Mouse (Mus musculus) hindlimb bud, embryonic 11.5 days (tissue): ENCODE measurements around the gene Mtor.

Experiments
- DNase-seq: peaks from one replicate; pipeline ENCODE4 v3.0.0-alpha.2; 2012; ENCODE audit warnings: low read depth, low spot score; ENCODE audit errors: extremely low spot score

The Mtor gene

DNA sequence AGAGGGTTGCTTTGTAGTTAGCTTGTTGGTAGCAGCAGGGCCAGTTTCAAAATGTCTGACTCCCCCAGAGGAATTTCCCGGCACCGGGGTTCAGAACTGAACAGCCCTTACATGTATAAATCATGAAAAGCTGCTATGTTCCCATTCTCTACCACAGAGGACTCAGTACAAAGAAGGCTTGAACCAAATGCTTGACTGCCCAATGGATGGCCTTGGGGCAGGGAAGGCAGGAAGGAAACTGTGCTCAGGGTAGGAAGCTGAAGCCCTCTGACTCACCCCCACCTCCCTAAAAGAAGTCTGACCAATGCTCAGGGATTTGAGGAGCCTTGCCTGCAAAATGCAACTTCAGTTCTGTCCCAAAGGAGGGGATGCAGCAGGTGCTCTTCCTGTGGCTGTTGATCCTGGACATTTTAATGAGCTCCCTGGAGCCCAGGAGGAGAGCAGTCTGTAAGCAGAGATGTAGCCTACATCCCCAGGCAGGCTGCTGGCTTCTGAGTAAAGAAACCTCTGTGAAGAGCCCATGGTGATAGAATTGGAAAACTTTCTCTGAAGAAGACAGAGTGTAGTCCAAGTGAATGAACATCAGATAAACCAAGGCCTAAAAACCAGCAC lies 33.3 kb downstream of the Mtor start:
- no peak for DNase-seq

GRCm38 (mm10) chr4:148484511-148484910 lies 36.1 kb downstream of the Mtor start:
- no peak for DNase-seq

DNA sequence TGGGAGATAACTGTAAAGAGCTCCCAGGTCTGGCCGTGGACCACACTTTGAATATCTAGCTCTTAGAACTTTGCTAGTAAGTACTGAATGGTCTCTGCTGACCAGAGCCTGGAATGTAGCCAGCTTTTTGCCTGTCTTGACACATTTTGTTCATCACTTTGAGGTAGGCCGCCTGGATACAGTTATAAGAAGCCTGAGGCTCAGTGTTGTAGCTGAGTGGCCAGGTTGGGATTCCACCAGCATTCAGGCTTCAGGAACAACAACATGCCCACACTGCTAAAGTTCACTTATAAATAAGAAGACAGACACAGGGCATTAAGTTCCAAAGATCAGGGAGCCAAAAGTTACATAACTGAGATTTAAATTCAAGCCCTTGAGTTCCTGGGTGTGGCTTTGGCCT lies 39.4 kb downstream of the Mtor start:
- DNase-seq = no peak

- DNase-seq = no peak
These were observed 42.1 kb downstream of the Mtor start for GRCm38 (mm10) chr4:148490502-148490901.

- no peak for DNase-seq
These were observed 43.0 kb downstream of the Mtor start for GRCm38 (mm10) chr4:148491448-148491847.

- no peak for DNase-seq
These were observed 46.7 kb downstream of the Mtor start for GRCm38 (mm10) chr4:148495160-148495559.

GRCm38 (mm10) chr4:148495874-148496689 lies 47.7 kb downstream of the Mtor start:
- DNase-seq = no peak

DNA sequence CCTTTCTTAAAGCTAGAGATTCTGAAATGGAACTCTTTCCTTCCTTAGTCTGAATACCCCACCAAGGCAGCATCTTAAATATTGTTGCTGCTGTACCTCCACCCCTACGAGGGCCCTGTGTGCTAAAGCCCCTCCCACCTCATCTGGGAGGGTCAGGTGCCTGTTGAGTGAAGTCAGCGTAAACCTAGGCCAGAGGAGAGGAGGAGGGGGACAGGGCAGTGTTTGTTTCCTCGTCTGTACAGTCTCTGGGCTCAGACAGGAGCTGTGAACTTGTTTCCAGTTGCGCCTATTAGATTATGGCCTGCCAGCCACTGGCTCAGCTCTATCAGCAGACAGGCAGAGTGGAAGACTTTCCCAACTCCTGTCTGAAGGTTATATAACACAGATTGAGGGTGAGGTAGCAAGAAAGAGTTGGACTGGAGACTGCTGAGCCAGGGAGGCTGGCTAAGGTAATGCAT lies 52.0 kb downstream of the Mtor start, which contains the start of gene Angptl7:
TSS of gene Angptl7 (minus strand) at position 51 of the 458 bp plus-strand sequence.
- no peak for DNase-seq

DNA sequence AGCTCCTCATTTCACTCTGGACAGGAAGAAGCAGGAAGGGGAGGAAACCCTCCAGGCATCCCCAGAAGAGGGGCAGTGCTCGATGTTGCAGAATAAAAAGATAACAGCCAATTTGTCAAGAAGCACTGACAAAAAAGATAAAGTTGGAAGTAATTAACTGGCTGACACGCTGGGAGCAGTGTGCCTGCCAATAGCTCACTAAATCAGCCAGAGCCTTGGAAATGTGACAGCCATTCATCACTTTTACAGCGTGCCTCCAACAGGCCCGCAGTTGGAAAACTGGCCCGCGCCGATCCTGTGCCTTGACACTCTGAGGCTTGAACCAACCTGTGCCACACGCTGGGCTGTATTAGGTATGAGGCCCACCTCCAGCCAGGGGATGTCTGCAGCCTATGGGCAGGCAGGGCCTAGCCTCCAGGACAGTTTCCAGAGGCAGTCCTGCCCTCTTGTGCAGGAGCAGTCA lies 56.1 kb downstream of the Mtor start:
- peak; percentile 20 for DNase-seq

DNA sequence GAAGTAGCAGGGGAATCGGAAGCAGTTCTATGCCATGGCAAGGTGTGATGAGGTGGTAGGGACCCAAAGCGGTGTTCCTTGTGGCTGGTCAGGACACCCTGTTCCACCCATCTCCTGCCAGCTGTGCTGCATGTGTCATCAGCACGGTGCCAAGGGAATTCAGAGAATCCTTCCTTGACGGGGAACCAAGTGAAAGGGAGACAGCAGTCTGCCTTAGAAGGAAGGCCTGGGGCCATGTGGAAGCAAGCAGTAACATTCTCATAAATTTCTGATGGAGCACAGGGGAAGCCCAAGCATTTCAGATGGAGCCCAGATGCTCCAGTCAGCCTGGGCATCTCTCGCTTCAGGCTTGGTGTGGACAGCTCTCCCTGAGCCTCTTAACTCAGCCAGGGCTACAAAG lies 59.2 kb downstream of the Mtor start:
- no peak for DNase-seq

DNA sequence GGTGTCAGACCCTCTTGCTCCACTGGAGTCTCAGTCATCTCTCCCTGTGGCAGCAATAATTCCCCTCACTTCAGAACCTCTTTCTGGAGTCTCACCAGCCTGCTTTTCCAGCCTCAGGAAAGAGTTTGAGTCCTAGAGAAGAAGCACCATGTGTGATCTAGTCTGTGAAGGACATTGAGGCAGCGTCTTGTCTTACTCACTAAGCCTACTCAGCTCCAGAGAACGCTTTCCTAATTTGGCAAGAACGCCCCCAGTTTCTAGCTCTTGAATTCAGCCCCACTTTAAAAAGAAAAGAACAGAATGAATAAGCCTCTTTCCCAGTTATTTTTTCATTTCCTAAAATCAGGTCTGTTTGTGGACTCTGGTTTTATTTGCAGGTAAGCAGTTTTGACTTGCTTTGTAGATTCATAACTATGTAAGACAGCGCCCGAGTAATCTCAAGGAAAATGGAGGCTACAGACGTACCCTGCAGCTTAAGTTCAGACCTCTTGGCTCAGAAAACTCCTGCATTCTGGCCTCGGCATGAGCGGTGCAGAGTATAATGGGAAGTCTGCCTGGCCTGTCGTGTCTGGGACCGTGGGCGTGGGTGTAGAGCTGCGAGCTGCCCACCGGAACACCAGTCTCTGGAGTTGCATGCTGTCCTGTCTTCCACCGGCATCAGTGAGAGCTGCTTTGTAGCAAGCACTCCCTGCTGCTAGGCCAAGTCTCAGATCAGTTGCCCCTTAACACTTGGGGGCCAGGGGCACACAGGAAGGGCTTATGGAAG lies 59.9 kb downstream of the Mtor start:
- DNase-seq = no peak

GRCm38 (mm10) chr4:148509450-148510084 lies 61.2 kb downstream of the Mtor start:
- DNase-seq = no peak

GRCm38 (mm10) chr4:148510691-148511090 lies 62.3 kb downstream of the Mtor start:
- no peak for DNase-seq

GRCm38 (mm10) chr4:148511334-148511733 lies 62.9 kb downstream of the Mtor start:
- DNase-seq = no peak

GRCm38 (mm10) chr4:148513021-148513559 lies 64.7 kb downstream of the Mtor start:
- no peak for DNase-seq

GRCm38 (mm10) chr4:148515313-148515712 lies 66.9 kb downstream of the Mtor start:
- DNase-seq = no peak

GRCm38 (mm10) chr4:148517809-148518208 lies 69.4 kb downstream of the Mtor start:
- DNase-seq = no peak

DNA sequence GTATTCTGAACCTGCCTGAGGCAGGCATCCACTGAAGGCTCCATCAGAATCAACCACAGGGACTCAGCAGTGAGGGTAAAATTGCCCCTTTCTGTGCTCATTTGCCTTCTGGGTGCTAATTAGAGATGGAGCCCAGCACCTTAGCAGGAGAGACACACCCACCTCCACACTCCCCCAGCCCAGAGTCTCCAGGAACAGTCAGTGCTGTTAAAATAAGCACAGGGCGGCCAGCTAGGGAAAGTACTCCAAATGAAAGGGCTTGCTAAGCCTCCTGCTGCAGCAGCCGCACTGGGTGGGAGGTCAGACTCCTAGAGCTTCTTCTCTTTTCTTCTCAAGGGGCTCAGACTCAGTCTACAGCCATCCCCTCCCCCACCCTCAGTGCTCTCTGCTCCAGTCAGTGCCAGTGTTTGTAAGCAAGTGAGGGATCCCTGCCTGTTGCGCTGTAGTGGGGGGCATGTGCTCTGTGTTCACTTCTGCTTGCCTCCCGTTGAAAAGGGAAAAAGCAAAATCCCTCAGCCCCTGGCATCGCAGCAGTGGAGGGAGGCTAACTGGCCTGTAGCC lies 69.9 kb downstream of the Mtor start:
- DNase-seq = no peak

DNA sequence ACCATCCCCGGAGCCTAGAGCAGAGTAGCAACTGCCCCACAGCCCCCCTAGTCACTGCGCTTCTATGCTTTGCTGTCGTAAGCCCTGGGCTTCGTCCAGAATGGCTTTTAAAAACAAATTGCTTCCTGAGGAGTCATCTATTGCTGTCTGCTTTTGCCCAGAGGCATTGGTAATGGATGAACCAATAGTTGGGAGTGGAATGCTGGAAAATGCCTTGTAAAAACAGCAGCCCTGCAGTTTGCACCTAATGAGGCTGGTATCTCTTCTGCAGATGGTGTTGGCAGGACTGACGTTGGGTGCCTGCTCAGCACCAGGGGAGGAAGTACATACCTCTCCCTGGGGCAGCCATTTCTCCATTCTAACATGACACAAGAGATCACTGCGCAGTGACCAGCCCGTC lies 75.1 kb downstream of the Mtor start:
- DNase-seq = no peak

DNA sequence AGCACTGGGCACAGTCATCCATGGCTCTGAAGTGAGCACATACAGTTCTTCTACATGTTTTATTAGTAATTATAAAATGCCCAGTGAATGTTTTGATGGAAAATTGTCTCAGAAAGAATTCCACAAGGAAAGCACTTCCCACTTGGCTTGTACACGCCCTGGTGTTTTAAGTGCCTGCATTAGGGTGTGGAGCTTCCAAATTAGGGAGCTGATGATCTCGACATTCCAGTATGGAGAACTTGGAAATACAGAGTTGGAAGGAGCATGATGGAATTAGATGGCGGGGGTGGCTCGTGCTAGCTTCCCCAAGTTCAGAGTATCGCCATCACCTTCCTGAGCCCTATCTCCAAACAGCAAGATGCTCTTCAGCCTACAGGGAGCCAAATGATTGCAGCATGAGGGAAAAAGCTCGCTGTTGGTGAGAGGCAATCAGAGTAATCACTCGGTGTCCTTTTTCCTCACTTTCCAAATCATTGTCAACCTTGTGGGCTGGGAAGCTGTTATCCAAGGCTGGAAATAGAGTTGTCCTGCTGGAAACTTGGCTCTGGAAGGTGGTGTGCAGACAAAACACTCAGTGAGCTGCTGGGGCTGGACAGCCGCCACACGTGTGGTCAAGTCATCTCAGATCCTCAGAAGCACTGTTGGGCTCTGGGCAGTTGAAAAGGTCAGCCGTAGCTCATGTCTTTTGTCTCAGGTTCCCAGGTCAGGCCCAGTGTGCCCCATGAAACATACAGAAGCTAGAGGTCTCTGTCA lies 78.9 kb downstream of the Mtor start:
- DNase-seq = no peak
